Mouse (Mus musculus) C2C12 (cell line): ENCODE data around the gene Ssh2.
A peak's percentile ranks its signal among the peaks of the same experiment; 100 is the strongest.

Experiments used
- CEBPB ChIP-seq: IDR thresholded peaks from one replicate; pipeline ENCODE4 v1.6.1; 2011; ENCODE audit warnings: low read depth, mild to moderate bottlenecking, control low read depth, moderate library complexity
- MAX ChIP-seq: IDR thresholded peaks from one replicate; pipeline ENCODE4 v1.6.1; 2011; ENCODE audit warnings: mild to moderate bottlenecking, control low read depth

GRCm38 (mm10) chr11:77385706-77386690 is 169.9 kb downstream of the Ssh2 start:
- TF ChIP-seq CEBPB: peak; percentile 100
- TF ChIP-seq MAX: peak; percentile 90
